Mouse (Mus musculus) liver, adult 2 months (tissue): ENCODE results near the gene Strap.

Experiments used
- CTCF ChIP-seq: fragments of 200-500 bp; IDR thresholded peaks from 2 replicates; pipeline ENCODE4 v1.5.1; 2011; ENCODE audit warnings: low read depth, low read length, control low read depth
- POLR2A ChIP-seq: fragments of 200-500 bp; IDR thresholded peaks from 2 replicates; pipeline ENCODE4 v1.6.1; 2011; ENCODE audit warnings: low read length, control low read depth; ENCODE audit not compliant: insufficient read depth; ENCODE audit errors: extremely low read depth

DNA sequence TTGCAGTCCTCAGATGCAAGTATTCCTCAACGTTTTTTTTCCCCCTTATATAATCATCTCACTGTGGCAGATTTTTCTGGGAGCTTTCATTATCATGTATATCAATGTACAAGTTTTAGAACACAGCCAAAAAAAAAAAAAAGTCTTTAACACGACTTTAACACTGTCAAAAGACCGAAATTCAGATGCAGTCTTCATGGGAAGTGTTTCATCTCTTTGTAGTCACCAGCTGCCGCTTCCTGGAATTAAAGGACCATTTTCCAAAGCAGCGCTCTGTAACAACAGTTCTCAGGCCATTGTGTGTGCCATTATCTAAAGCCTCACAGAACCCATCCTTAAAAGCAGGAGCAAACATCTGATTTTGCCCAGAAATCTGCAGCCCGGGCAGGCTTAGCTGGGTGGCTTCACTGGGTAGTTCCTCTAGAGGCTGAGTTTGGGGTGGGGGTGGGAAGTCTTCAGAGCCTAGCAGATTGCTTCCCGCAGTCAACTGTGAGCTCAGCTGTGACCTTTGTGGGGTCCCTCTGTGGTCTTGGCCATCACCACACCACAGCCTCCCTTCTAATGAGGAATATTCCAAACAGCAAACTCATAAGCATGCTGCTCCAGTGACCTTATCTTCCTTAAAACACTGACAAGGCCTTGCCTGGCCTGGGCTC lies 22.1 kb upstream of the Strap start:
- TF ChIP-seq CTCF: no peak
- no peak for TF ChIP-seq POLR2A
